Mouse (Mus musculus) limb, embryonic 14.5 days (tissue): ENCODE data around the gene Ereg. TPM values are rescaled to one million over a fixed set of nuclear protein-coding genes. Genes with fewer than 3 reads are reported as not detected.

ENCODE experiments used
- ATAC-seq: fragments of 200-750 bp; cut with Nextera tagmentation; 2 replicates; pipeline ENCODE4 v1.8.0; 2017; ENCODE audit warnings: low read depth, moderate number of reproducible peaks, moderate TSS enrichment; ENCODE audit not compliant: low FRiP score
- DNase-seq: peaks from one replicate; pipeline ENCODE4 v3.0.0-alpha.2; 2015; ENCODE audit warnings: low spot score
- H3K27ac ChIP-seq: fragments of 300-500 bp; sonication (generic); replicated peaks from 2 replicates; pipeline ENCODE4 v1.5.1; 2014; ENCODE audit warnings: low read depth, mild to moderate bottlenecking, low read length, moderate library complexity, mixed read lengths
- H3K27me3 ChIP-seq: fragments of 300-500 bp; sonication (generic); 2 replicates; pipeline ENCODE4 v1.6.1; 2014; ENCODE audit warnings: low read length, mixed read lengths; ENCODE audit not compliant: control insufficient read depth, insufficient read depth
- H3K36me3 ChIP-seq: fragments of 300-500 bp; sonication (generic); 2 replicates; pipeline ENCODE4 v1.6.1; 2014; ENCODE audit warnings: mild to moderate bottlenecking, low read length, moderate library complexity, mixed read lengths; ENCODE audit not compliant: control insufficient read depth, insufficient read depth
- H3K4me1 ChIP-seq: fragments of 300-500 bp; sonication (generic); 2 replicates; pipeline ENCODE4 v1.6.1; 2014; ENCODE audit warnings: antibody characterized with exemption, low read length, mixed read lengths; ENCODE audit not compliant: control insufficient read depth, insufficient read depth
- H3K4me2 ChIP-seq: fragments of 300-500 bp; sonication (generic); replicated peaks from 2 replicates; pipeline ENCODE4 v1.6.1; 2014; ENCODE audit warnings: low read depth, mild to moderate bottlenecking, low read length, moderate library complexity; ENCODE audit not compliant: severe bottlenecking
- H3K4me3 ChIP-seq: fragments of 300-500 bp; sonication (generic); replicated peaks from 2 replicates; pipeline ENCODE4 v1.5.1; 2014; ENCODE audit warnings: low read length
- H3K9ac ChIP-seq: fragments of 300-500 bp; sonication (generic); 2 replicates; pipeline ENCODE4 v1.6.1; 2014; ENCODE audit warnings: mild to moderate bottlenecking, low read depth, low read length, moderate library complexity; ENCODE audit not compliant: severe bottlenecking
- H3K9me3 ChIP-seq: fragments of 300-500 bp; sonication (generic); 2 replicates; pipeline ENCODE4 v1.6.1; 2016; ENCODE audit warnings: low read length; ENCODE audit not compliant: control insufficient read depth
- POLR2A ChIP-seq: fragments of 200-500 bp; IDR thresholded peaks from 2 replicates; pipeline ENCODE4 v1.8.0; 2012; ENCODE audit warnings: inconsistent platforms, mild to moderate bottlenecking, moderate library complexity, borderline replicate concordance; ENCODE audit not compliant: insufficient read depth, insufficient read length; ENCODE audit errors: extremely low read depth
- WGBS: fragments of 180-500 bp; shearing (Covaris S2); extraction: QIAGEN DNeasy Blood & Tissue Kit; methylation state at CpG from one replicate; pipeline ENCODE4 v1.1.7; 2014; 5-methylcytosine and 5-hydroxymethylcytosine counted together
- polyA plus RNA-seq, 2 experiments: library from polyadenylated mRNA; depleted of rRNA in 1 of 2; stranded (reverse) in 1 of 2; unstranded in 1 of 2; fragments of >200 nt; fragmentation: Nextera tagmentation in 1 of 2; extraction: Ambion mirVana in 1 of 2; gene quantifications; 2 replicates each; pipeline versions ENCODE4 v1.2.1 to v1.2.3; 2012 to 2014

Ereg gene
- polyA plus RNA-seq (2012; rRNA removed) (0.08 and 0.09 TPM in 2 replicates), polyA plus RNA-seq (2014; fragmentation: Nextera tagmentation; extraction: Ambion mirVana) (0.10 and 0.21 TPM in 2 replicates)

DNA sequence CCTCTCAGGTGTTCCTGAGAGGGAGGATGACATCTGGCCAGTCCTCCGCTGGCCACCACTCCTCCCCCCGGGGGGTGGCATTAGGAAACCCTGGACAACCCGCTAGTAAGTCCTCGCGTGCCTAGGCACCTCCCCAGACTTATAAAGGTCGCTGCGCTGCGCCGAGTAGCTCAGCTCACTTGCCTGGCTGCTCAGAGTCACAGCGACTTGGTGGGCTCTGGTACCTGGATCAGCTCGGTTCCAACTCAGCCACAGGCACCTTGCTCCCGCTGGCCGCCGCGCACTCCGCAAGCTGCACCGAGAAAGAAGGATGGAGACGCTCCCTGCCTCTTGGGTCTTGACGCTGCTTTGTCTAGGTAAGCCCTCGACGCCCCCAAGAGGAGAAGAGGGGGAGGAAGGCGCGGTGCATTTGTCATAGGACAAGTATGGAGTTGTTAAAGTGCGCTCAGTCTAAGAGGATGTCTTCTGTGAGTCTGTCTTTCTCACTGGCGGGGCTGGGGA, at the start of gene Ereg:
TSS of gene Ereg (plus strand) at position 173 of the 501 bp plus-strand sequence.
- ATAC-seq (no peak), DNase-seq (peak; percentile 9)
- WGBS: 2% methylated on average over 25 of the region's 25 CpGs
- TF ChIP-seq POLR2A: no peak
- Histone ChIP-seq H3K36me3 (no peaks in the 10 kb centered on the region), H3K27ac (no peak within 1 kb of the TSS), H3K4me1 (no peaks in the 10 kb centered on the region), H3K27me3 (peaks cover 19% of the 10 kb centered on the region), H3K9ac (peak within 1 kb of the TSS; percentile 26; the same call in 1 of the 2 replicates), H3K4me2 (peak within 1 kb of the TSS; percentile 47), H3K4me3 (peak within 1 kb of the TSS; percentile 29), H3K9me3 (no peaks in the 10 kb centered on the region)

DNA sequence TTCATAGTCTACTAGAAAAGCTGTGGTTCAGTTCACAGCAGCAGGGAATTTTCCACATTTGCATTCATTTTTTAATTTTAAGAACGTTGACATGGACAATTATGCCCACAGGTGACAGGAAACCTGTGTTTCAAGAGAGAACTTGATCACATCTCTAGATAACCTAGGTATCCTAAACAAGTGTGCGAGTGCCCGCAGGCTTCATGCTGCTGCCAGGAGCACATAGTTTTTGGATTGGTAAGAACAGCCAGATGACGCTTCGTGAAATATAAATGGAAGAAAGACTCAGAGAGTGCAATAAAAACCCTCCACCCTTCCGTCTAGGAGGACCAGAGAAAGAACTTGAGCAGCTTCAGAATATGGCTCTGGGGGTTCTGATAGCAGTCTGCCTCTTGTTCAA, 47.3 kb upstream of the Ereg start, which contains the start of gene Epgn:
TSS of gene Epgn (plus strand) at position 301 of the 400 bp plus-strand sequence.
- DNase-seq (peak; percentile 26), ATAC-seq (no peak)
- TF ChIP-seq POLR2A: no peak
- H3K36me3 ChIP-seq: no peaks in the 10 kb centered on the region
- H3K4me2 ChIP-seq: no peak within 1 kb of the TSS
- H3K27me3 ChIP-seq: no peaks in the 10 kb centered on the region
- H3K4me3 ChIP-seq: no peak within 1 kb of the TSS
- no peak within 1 kb of the TSS for H3K9ac ChIP-seq
- H3K9me3 ChIP-seq: no peaks in the 10 kb centered on the region
- WGBS: 71% methylated on average over 6 of the region's 6 CpGs
- H3K4me1 ChIP-seq: no peaks in the 10 kb centered on the region
- H3K27ac ChIP-seq: no peak within 1 kb of the TSS

DNA sequence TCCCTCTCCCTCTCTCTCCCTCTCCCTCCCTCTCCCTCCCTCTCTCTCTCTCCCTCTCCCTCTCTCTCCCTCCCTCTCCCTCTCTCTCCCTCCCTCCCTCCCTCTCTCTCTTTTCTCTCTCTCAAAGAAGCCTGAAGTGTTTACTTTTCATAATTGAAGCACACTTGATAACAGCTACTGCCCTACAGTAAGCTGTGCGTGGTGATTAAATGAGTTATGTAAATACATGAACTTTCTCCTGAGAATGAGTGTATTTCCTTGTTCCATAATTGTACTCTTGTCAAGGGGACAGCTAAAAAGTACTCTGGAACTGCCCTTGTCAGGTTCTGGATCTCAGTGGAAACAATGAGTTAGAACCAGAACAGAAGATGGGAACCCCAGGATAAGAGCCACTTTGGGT, 46.6 kb upstream of the Ereg start:
- Histone ChIP-seq H3K9ac (no peak overlapping the region), H3K4me3 (no peak overlapping the region), H3K9me3 (no peaks in the 10 kb centered on the region), H3K36me3 (no peaks in the 10 kb centered on the region), H3K27ac (no peak overlapping the region), H3K27me3 (no peaks in the 10 kb centered on the region), H3K4me1 (no peaks in the 10 kb centered on the region), H3K4me2 (no peak overlapping the region)
- DNase-seq (no peak), ATAC-seq (no peak)
- no peak for TF ChIP-seq POLR2A
- WGBS: 81% methylated on average over 1 of the region's 1 CpGs

DNA sequence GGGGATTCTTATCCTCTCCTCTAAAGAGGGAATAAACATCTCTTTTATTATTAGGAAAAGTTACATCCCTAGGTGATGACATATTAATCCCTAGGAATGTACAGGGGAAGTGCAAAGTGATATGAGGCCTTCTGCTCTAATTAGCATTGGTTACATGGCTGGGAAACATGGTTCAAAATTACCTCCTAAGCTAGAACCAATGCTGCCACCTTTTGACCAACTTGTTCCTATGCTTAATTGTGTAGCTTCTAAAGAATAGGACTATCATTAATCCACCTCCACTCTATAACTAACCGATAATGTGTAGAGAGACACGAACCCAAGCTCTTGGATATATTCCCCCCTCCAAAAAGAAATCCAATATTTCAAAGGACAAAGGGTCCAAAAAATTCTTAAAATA, 43.8 kb upstream of the Ereg start:
- no peaks in the 10 kb centered on the region for H3K9me3 ChIP-seq
- H3K9ac ChIP-seq: no peak overlapping the region
- H3K4me1 ChIP-seq: no peaks in the 10 kb centered on the region
- WGBS: 97% methylated on average over 2 of the region's 2 CpGs
- ATAC-seq: no peak
- DNase-seq: no peak
- H3K4me2 ChIP-seq: no peak overlapping the region
- H3K27me3 ChIP-seq: no peaks in the 10 kb centered on the region
- no peak overlapping the region for H3K4me3 ChIP-seq
- H3K36me3 ChIP-seq: no peaks in the 10 kb centered on the region
- no peak for TF ChIP-seq POLR2A
- no peak overlapping the region for H3K27ac ChIP-seq

DNA sequence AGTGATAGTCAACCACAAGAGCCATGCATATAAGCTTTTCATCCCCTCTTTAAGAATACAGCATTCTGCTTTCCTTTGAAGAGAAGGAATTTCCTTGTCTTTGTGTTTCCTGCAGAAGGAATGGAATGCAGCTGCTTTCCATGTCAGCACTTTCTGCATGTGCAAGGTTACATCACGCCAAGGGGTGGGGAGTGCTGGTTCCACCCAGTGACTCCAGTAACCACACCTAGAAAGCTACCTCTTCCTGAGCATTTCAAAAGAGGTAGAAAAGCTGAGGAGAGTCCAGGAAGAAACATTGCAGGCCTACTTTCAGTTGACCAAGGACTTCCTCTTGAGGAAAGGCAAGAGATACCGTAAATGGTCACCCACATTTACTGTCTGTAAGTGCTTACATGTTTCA, 39.1 kb upstream of the Ereg start:
- DNase-seq: no peak
- TF ChIP-seq POLR2A: no peak
- WGBS: 61% methylated on average over 2 of the region's 2 CpGs

More for the DNA sequence above, 39.1 kb upstream of the Ereg start:
- H3K9ac ChIP-seq: no peak overlapping the region
- no peaks in the 10 kb centered on the region for H3K9me3 ChIP-seq
- no peaks in the 10 kb centered on the region for H3K27me3 ChIP-seq
- H3K27ac ChIP-seq: no peak overlapping the region
- H3K4me1 ChIP-seq: no peaks in the 10 kb centered on the region
- H3K4me3 ChIP-seq: no peak overlapping the region
- no peaks in the 10 kb centered on the region for H3K36me3 ChIP-seq
- no peak overlapping the region for H3K4me2 ChIP-seq
- no peak for ATAC-seq
